Mouse (Mus musculus) spleen, adult 12 weeks (tissue): ENCODE measurements around the gene Dysf.

Experiments
- DNase-seq: peaks from one replicate; pipeline ENCODE4 v3.0.0; 2022; ENCODE audit warnings: low spot score

The Dysf gene

GRCm38 (mm10) chr6:84232063-84232760, 223.8 kb downstream of the Dysf start:
- no peak for DNase-seq

- no peak for DNase-seq
Observed at GRCm38 (mm10) chr6:84233783-84234182, 225.4 kb downstream of the Dysf start.

GRCm38 (mm10) chr6:84235365-84235764, 227.0 kb downstream of the Dysf start:
- DNase-seq, result no peak

GRCm38 (mm10) chr6:84243385-84243784, 235.0 kb downstream of the Dysf start:
- DNase-seq, result no peak

GRCm38 (mm10) chr6:84246101-84246760, 237.8 kb downstream of the Dysf start:
- no peak for DNase-seq

GRCm38 (mm10) chr6:84246979-84247378, 238.6 kb downstream of the Dysf start:
- no peak for DNase-seq
